Mouse (Mus musculus): ENCODE results near the gene Rab3ip. TPM values are rescaled to one million over a fixed set of nuclear protein-coding genes. Genes with fewer than 3 reads are reported as not detected.

Gene Rab3ip
- 103 TPM for total RNA-seq (2023)

DNA sequence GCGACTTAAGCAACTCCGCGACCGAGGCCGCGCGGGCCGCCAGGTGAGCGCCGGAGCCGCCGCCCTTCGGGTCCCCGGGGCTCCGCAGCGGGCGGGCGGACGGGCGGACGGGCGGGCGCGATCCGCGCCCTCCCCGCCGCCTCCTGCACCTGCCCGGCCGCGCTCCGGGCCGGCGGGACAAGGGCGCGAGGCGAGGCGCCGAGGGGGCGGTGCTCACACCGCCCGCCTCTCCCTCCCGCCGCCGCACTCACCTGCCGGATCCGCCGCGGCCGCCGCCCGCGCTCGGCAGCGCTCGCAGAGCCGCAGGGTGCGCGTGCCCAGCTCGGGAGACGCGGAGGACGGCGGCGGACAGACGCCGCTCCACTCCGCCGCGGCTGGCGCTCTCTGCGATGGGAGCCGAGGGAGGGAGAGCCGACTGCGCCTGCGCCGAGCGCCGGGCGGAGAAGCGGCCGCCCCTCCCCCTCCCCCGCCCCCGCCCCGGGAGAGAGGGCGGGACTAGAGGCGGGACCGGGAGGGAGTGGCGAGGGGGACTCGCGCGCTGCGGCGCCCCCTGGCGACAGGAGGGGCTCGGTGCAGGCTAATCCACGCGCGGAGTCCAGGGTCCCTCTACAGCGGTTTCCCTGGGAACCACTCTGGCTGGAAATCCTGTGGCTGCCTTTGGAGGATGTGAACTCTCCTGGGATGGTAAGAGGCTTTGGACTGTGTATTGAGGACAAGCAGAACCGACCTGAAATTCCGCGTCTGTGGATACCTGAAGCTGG lies at the start of gene Rab3ip:
Rab3ip (minus strand) TSS at position 761 of the 761 bp plus-strand sequence.

DNA sequence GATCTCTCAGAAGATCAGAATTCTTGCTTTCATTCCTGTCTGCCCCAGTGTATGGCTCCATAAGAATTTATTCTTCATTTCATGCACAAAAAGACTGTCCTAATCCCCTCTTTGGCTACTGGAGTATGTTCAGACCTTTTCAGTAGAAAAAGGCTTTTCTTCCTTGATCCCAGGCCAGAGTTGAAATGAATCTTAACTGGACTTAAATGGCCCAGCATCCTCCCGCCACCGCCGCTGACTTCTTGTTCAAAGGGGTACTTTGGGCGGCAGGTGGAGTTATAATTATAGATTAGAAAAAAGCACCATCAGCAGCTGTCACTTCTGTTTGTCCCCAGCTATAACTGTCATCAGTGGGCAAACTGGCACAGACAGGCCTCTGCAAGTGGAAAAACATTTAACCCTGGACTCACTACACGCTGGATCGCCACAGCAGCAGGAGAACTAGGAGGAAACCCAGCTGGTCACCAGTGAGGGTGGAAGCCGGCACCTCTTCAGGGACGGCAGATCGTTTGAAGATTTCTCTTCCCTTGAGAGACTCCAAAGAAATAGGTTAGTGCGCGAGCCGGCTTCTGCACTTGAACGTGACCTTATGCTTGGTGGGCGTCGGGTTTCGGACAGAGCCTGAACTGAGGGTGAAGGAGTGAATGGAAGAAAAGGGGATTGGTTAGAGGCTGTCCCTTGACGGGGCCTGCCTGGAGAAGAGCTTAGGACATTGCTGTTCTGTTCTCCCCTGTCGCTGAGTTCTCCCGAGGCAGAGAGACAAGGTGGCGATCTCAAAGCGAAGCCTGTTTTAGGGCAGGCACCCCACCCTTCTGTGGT lies 35.9 kb upstream of the Rab3ip start, which contains the start of gene Best3:
Best3 (plus strand) TSS at position 51 of the 819 bp plus-strand sequence.

DNA sequence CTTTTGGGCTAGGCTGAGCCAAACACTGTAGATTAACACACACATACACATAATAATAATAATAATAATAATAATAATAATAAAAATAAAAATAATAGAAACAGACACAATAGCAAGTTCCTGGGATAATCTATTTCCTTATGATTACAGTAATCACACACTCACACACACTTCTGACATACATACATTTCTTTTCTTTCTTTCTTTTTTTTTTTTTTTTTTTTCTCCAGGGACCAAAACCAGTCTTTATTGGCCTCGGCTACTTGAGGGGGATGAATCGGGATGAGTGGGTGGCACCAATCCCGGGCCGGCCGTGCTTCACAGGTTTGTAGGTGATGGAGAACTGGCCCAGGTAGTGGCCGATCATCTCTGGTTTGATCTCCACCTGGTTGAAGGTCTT lies 21.9 kb upstream of the Rab3ip start, which contains the start of gene Gm10271:
Gm10271 (minus strand) TSS at position 101 of the 400 bp plus-strand sequence.

DNA sequence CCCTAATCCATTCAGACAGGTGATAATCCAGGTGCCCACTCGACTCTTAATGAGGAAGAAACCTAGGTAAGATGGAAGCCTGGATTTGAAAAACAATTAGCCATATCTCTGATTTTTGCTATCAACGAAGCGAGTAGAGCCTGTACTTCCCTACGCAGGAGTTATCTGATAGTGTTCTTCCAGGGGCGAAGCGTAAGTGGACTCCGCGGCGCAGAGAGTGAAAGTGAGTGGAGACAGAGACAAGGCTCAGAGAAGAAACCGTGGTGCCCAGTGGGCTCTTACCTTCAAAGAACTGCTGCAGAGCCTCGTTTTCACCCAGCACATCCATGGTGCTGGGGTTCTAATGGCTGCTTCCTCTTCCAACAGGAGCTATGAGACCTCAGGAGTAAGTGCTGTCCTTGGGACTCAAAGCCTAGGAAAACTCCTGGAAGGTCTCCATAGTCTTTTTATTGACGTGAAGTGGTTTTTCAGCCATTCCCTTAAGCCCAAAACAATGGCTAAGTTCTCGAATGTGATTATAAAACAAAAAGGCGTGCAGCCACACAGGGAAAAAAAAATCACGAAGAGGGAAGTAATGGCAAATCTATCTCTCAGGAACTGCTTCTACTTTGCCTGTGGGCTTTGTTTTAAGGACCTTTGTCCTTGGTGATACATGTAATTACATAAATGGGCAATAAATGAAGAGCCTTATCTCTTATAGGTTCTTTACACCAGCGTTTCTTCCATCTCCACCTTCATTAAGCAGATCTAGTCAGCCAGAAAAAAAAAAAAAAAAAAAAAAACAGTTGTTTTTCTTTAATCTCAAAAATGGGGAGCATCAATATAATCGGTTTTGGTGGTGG lies 54.0 kb downstream of the Rab3ip start, which contains the start of gene Myrfl:
Myrfl (minus strand) TSS at position 584 of the 842 bp plus-strand sequence.

Other genes with a start within 250 kb of the Rab3ip start
- not detected for gene Myrfl, start 53.9 kb downstream of the Rab3ip start, total RNA-seq (2023)
- not detected for gene Gm10271, start 21.8 kb upstream of the Rab3ip start, total RNA-seq (2023)
- gene Best3, start 35.5 kb upstream of the Rab3ip start, total RNA-seq (2023): not detected
- not detected for gene Lrrc10, start 94.6 kb upstream of the Rab3ip start, total RNA-seq (2023)
- 249 TPM for gene Cct2, start 113.0 kb upstream of the Rab3ip start, total RNA-seq (2023)
- gene Frs2, start 197.8 kb upstream of the Rab3ip start, total RNA-seq (2023): 26.1 TPM

All from CD8-positive naive resting alpha-beta T cell, adult 57 days (primary cell).